Mouse (Mus musculus) E14TG2a.4 (cell line): Measurements from ENCODE around the gene Dbt.

Source experiments
- CTCF ChIP-seq: conservative IDR thresholded peaks from 2 replicates; pipeline ENCODE4 v1.5.1; 2014; ENCODE audit warnings: low read length
- NANOG ChIP-seq: IDR thresholded peaks from 2 replicates; pipeline ENCODE4 v1.6.1; 2014; ENCODE audit warnings: borderline replicate concordance, low read length, mixed read lengths

GRCm38 (mm10) chr3:116507772-116508351 lies 5.0 kb upstream of the Dbt start, which contains the start of gene Rtca:
- TF ChIP-seq CTCF (peak; percentile 73), NANOG (no peak)
